Comparison of ENCODE assay signal across 19 mouse cellular contexts in the genomic region with DNA sequence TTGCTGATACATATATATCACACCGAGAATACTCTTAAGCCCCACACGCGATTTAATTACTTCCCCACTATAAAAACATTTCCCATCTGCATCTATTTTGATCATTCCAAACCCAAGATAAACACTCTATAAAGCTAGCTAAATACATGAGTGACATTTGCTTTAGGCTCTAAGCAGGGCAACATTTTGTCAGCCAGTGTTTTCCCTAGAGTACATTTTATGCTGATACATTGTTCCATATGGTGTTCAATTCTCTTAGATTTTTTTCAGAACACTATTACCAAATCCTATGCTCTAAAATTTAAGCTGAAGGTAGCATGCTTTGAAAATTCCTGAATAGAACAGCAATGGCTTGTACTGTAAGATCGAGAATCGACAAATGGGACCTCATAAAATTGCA.
DNase-seq lines count a peak whose midpoint lies in the region; ATAC-seq and TF ChIP-seq lines count a peak whose summit lies in the region.
"Had no signal": no experiment of that assay in that cellular context is flagged by ENCODE, and none has a peak within 500 bp of the region (broad histone marks: within the 10 kb centered on the region; RNA-seq: fewer than 3 reads in every experiment).

No protein-coding gene starts in this region.

- no peak overlapping the region for H3K27ac ChIP-seq in forebrain, embryonic 16.5 days (ENCODE audit: low read length)
- H3K27ac ChIP-seq in forebrain, embryonic 14.5 days (ENCODE audit: low read depth, low read length): no peak overlapping the region
- no peak overlapping the region for H3K27ac ChIP-seq in limb, embryonic 14.5 days (replicated peaks; ENCODE audit: low read depth, low read length)
- H3K27ac ChIP-seq in limb, embryonic 10.5 days: no peak overlapping the region
- H3K27ac ChIP-seq: embryonic facial prominence, embryonic 13.5 days; forebrain, embryonic 12.5 days; forebrain, embryonic 15.5 days had no signal

- no peak overlapping the region for H3K9ac ChIP-seq in forebrain, embryonic 16.5 days (replicated peaks; ENCODE audit: low read depth, low read length)
- no peak overlapping the region for H3K9ac ChIP-seq in forebrain, embryonic 14.5 days (ENCODE audit: low read length)
- H3K9ac ChIP-seq in limb, embryonic 14.5 days (ENCODE audit: low read depth, low read length, severe bottlenecking): no peak overlapping the region
- H3K9ac ChIP-seq: embryonic facial prominence, embryonic 13.5 days; forebrain, embryonic 12.5 days; forebrain, embryonic 15.5 days had no signal

- H3K4me2 ChIP-seq in forebrain, embryonic 16.5 days (ENCODE audit: low read length): no peak overlapping the region
- no peak overlapping the region for H3K4me2 ChIP-seq in forebrain, embryonic 14.5 days (ENCODE audit: low read length)
- H3K4me2 ChIP-seq in limb, embryonic 14.5 days (replicated peaks; ENCODE audit: low read depth, low read length, severe bottlenecking): no peak overlapping the region
- H3K4me2 ChIP-seq: embryonic facial prominence, embryonic 13.5 days; forebrain, embryonic 12.5 days; forebrain, embryonic 15.5 days had no signal

- no peaks in the 10 kb centered on the region for H3K27me3 ChIP-seq in forebrain, embryonic 16.5 days (replicated peaks; ENCODE audit: control insufficient read depth, insufficient read depth, low read length)
- no peaks in the 10 kb centered on the region for H3K27me3 ChIP-seq in forebrain, embryonic 14.5 days (replicated peaks; ENCODE audit: control insufficient read depth, insufficient read depth, low read length)
- H3K27me3 ChIP-seq in limb, embryonic 14.5 days (ENCODE audit: control insufficient read depth, insufficient read depth, low read length): no peaks in the 10 kb centered on the region
- no peaks in the 10 kb centered on the region for H3K27me3 ChIP-seq in limb, embryonic 10.5 days (ENCODE audit: low read depth, poor library complexity, severe bottlenecking)
- H3K27me3 ChIP-seq: embryonic facial prominence, embryonic 13.5 days; forebrain, embryonic 12.5 days; forebrain, embryonic 15.5 days had no signal

- peak; percentile 33; the same call in 1 of the 2 replicates for ATAC-seq in forebrain, embryonic 16.5 days
- ATAC-seq in forebrain, embryonic 14.5 days: no peak
- ATAC-seq in frontal cortex, adult (ENCODE audit: low TSS enrichment): peak; percentile 64
- peak; percentile 53 for ATAC-seq in limb, embryonic 14.5 days (ENCODE audit: low FRiP score, low read depth)
- ATAC-seq: forebrain, embryonic 15.5 days had no signal

- TF ChIP-seq POLR2A in limb, embryonic 14.5 days (IDR thresholded peaks at IDR 0.05; ENCODE audit: borderline replicate concordance, extremely low read depth, insufficient read depth, insufficient read length): no peak

- no peak for DNase-seq in forebrain, embryonic 14.5 days (ENCODE audit: low spot score)
- DNase-seq in frontal cortex, adult 2 months (ENCODE audit: extremely low spot score in 1 of 2, low spot score in 1 of 2): no peak
- peak; percentile 35 for DNase-seq in limb, embryonic 14.5 days (ENCODE audit: low spot score)
- DNase-seq in limb, embryonic 10.5 days (ENCODE audit: low spot score): no peak
- peak; percentile 7 for DNase-seq in brain, adult 2 months (ENCODE audit: low read depth, low spot score)
- DNase-seq in heart, adult 18-20 months: no peak
- DNase-seq: adrenal gland, adult 2 months; adrenal gland, postnatal 10 days; adrenal gland, postnatal 25 days; cerebellum, adult 11-12 months; cerebellum, adult 2 months; cerebellum, adult 9-10 months; cerebellum, postnatal 10 days; cerebellum, postnatal 25 days had no signal

- H3K36me3 ChIP-seq in forebrain, embryonic 16.5 days (ENCODE audit: control insufficient read depth, insufficient read depth): no peaks in the 10 kb centered on the region
- H3K36me3 ChIP-seq in forebrain, embryonic 14.5 days (ENCODE audit: control insufficient read depth, insufficient read depth, low read length): no peaks in the 10 kb centered on the region
- no peaks in the 10 kb centered on the region for H3K36me3 ChIP-seq in limb, embryonic 14.5 days (ENCODE audit: control insufficient read depth, insufficient read depth, low read length)
- no peaks in the 10 kb centered on the region for H3K36me3 ChIP-seq in limb, embryonic 10.5 days
- H3K36me3 ChIP-seq: embryonic facial prominence, embryonic 13.5 days; forebrain, embryonic 12.5 days; forebrain, embryonic 15.5 days had no signal

- H3K9me3 ChIP-seq in forebrain, embryonic 16.5 days (ENCODE audit: control insufficient read depth, low read length): no peaks in the 10 kb centered on the region
- H3K9me3 ChIP-seq in forebrain, embryonic 14.5 days (replicated peaks; ENCODE audit: control insufficient read depth, low read length): no peaks in the 10 kb centered on the region
- H3K9me3 ChIP-seq in limb, embryonic 14.5 days (ENCODE audit: control insufficient read depth, low read length): no peaks in the 10 kb centered on the region
- H3K9me3 ChIP-seq in limb, embryonic 10.5 days (replicated peaks): no peaks in the 10 kb centered on the region
- H3K9me3 ChIP-seq: embryonic facial prominence, embryonic 13.5 days; forebrain, embryonic 12.5 days; forebrain, embryonic 15.5 days had no signal

- WGBS in forebrain, embryonic 16.5 days: 73% methylated on average over 5 of the region's 5 CpGs
- WGBS in forebrain, embryonic 14.5 days: 86% methylated on average over 5 of the region's 5 CpGs
- WGBS in limb, embryonic 14.5 days: 72% methylated on average over 5 of the region's 5 CpGs
- 95% methylated on average over 5 of the region's 5 CpGs for WGBS in limb, embryonic 10.5 days

- H3K4me1 ChIP-seq in forebrain, embryonic 16.5 days (replicated peaks; ENCODE audit: control insufficient read depth, insufficient read depth, low read length): no peaks in the 10 kb centered on the region
- peaks cover 7% of the 10 kb centered on the region; the same call in 1 of the 2 replicates for H3K4me1 ChIP-seq in forebrain, embryonic 14.5 days (ENCODE audit: control insufficient read depth, insufficient read depth, low read length)
- no peaks in the 10 kb centered on the region for H3K4me1 ChIP-seq in limb, embryonic 14.5 days (ENCODE audit: control insufficient read depth, insufficient read depth, low read length)
- H3K4me1 ChIP-seq in limb, embryonic 10.5 days: no peaks in the 10 kb centered on the region

- no peak overlapping the region for H3K4me3 ChIP-seq in forebrain, embryonic 16.5 days (replicated peaks; ENCODE audit: low read length)
- no peak overlapping the region for H3K4me3 ChIP-seq in forebrain, embryonic 14.5 days (ENCODE audit: low read depth, low read length)
- no peak overlapping the region for H3K4me3 ChIP-seq in limb, embryonic 14.5 days (replicated peaks; ENCODE audit: low read length)
- H3K4me3 ChIP-seq in limb, embryonic 10.5 days: no peak overlapping the region
- H3K4me3 ChIP-seq: embryonic facial prominence, embryonic 13.5 days; forebrain, embryonic 12.5 days; forebrain, embryonic 15.5 days had no signal

Comparison
In these comparisons a context has a peak if more than half of its experiments do, and no peak if none do; other contexts are left out.
1. DNase-seq: peak in limb, embryonic 14.5 days (single experiment) and brain, adult 2 months (single experiment); none in forebrain, embryonic 14.5 days (single experiment), frontal cortex, adult 2 months (0 of 2), limb, embryonic 10.5 days (single experiment) and heart, adult 18-20 months (0 of 2).